Mouse (Mus musculus): ENCODE results near the gene Primpol.
A peak's percentile ranks its signal among the peaks of the same experiment; 100 is the strongest.

Primpol gene

GRCm38 (mm10) chr8:46616879-46617689 is at the start of gene Primpol, which contains the start of gene Casp3:
Gene Primpol (minus strand): TSS chr8:46617212.
Gene Casp3 (plus strand): TSS chr8:46617291.
- DNase-seq (ENCODE audit: low read depth in 2 of 2, low spot score in 2 of 2) = peak; percentile 92 to 94

- no peak for DNase-seq (ENCODE audit: low read depth in 2 of 2, low spot score in 2 of 2)
Observed at GRCm38 (mm10) chr8:46655919-46656318, 38.9 kb upstream of the Primpol start.

- no peak for DNase-seq (ENCODE audit: low read depth in 2 of 2, low spot score in 2 of 2)
Observed at GRCm38 (mm10) chr8:46651872-46652271, 34.9 kb upstream of the Primpol start.

GRCm38 (mm10) chr8:46648421-46648820 is 31.4 kb upstream of the Primpol start:
- DNase-seq (ENCODE audit: low read depth in 2 of 2, low spot score in 2 of 2) = no peak

GRCm38 (mm10) chr8:46641272-46641671 is 24.3 kb upstream of the Primpol start:
- DNase-seq (ENCODE audit: low read depth in 2 of 2, low spot score in 2 of 2) = no peak

- DNase-seq (ENCODE audit: low read depth in 2 of 2, low spot score in 2 of 2) = no peak
Observed at GRCm38 (mm10) chr8:46639852-46640251, 22.8 kb upstream of the Primpol start.

GRCm38 (mm10) chr8:46639010-46639571 is 22.1 kb upstream of the Primpol start:
- no peak for DNase-seq (ENCODE audit: low read depth in 2 of 2, low spot score in 2 of 2)

- no peak for DNase-seq (ENCODE audit: low read depth in 2 of 2, low spot score in 2 of 2)
Observed at GRCm38 (mm10) chr8:46630932-46631331, 13.9 kb upstream of the Primpol start.

GRCm38 (mm10) chr8:46630422-46630821 is 13.4 kb upstream of the Primpol start:
- no peak for DNase-seq (ENCODE audit: low read depth in 2 of 2, low spot score in 2 of 2)

GRCm38 (mm10) chr8:46628645-46629044 is 11.6 kb upstream of the Primpol start:
- DNase-seq (ENCODE audit: low read depth in 2 of 2, low spot score in 2 of 2) = no peak

GRCm38 (mm10) chr8:46627881-46628280 is 10.9 kb upstream of the Primpol start:
- DNase-seq (ENCODE audit: low read depth in 2 of 2, low spot score in 2 of 2) = no peak

- no peak for DNase-seq (ENCODE audit: low read depth in 2 of 2, low spot score in 2 of 2)
Observed at GRCm38 (mm10) chr8:46626642-46627041, 9.6 kb upstream of the Primpol start.

- no peak for DNase-seq (ENCODE audit: low read depth in 2 of 2, low spot score in 2 of 2)
Observed at GRCm38 (mm10) chr8:46625166-46625565, 8.2 kb upstream of the Primpol start.

GRCm38 (mm10) chr8:46622446-46623270 is 5.6 kb upstream of the Primpol start:
- no peak for DNase-seq (ENCODE audit: low read depth in 2 of 2, low spot score in 2 of 2)

- no peak for DNase-seq (ENCODE audit: low read depth in 2 of 2, low spot score in 2 of 2)
Observed at GRCm38 (mm10) chr8:46618639-46619320, 1.8 kb upstream of the Primpol start.

- DNase-seq (ENCODE audit: low read depth in 2 of 2, low spot score in 2 of 2) = peak; percentile 1 to 15
Observed at GRCm38 (mm10) chr8:46617690-46618620, 943 bp upstream of the Primpol start.

GRCm38 (mm10) chr8:46615936-46616335 is 1.1 kb downstream of the Primpol start:
- DNase-seq (ENCODE audit: low read depth in 2 of 2, low spot score in 2 of 2) = no peak

GRCm38 (mm10) chr8:46613377-46613776 is 3.6 kb downstream of the Primpol start:
- no peak for DNase-seq (ENCODE audit: low read depth in 2 of 2, low spot score in 2 of 2)

GRCm38 (mm10) chr8:46612913-46613312 is 4.1 kb downstream of the Primpol start:
- no peak for DNase-seq (ENCODE audit: low read depth in 2 of 2, low spot score in 2 of 2)

- DNase-seq (ENCODE audit: low read depth in 2 of 2, low spot score in 2 of 2) = no peak
Observed at GRCm38 (mm10) chr8:46611557-46611956, 5.5 kb downstream of the Primpol start.
